Mouse (Mus musculus) heart, adult 2 months (tissue): ENCODE results near the gene Tut7. TPM values are rescaled to one million over a fixed set of nuclear protein-coding genes. Genes with fewer than 3 reads are reported as not detected.
"Not testable (repeated sequence)": the region's sequence is repeated elsewhere in the genome, so short reads cannot be mapped to it uniquely, and the experiment has no call there.

ENCODE experiments used
- DNase-seq, 2 experiments: peaks; one replicate each; pipeline ENCODE4 v3.0.0; 2021
- H3K27ac ChIP-seq: fragments of 200-600 bp; 2 replicates; pipeline ENCODE4 v1.8.1; 2022
- H3K27me3 ChIP-seq: fragments of 200-500 bp; 2 replicates; pipeline ENCODE4 v1.6.1; 2012; ENCODE audit warnings: mild to moderate bottlenecking, low read length, inconsistent platforms, mixed read lengths; ENCODE audit not compliant: control insufficient read depth, insufficient read depth
- H3K36me3 ChIP-seq: fragments of 200-500 bp; 2 replicates; pipeline ENCODE4 v1.6.1; 2012; ENCODE audit warnings: low read length, inconsistent platforms; ENCODE audit not compliant: control insufficient read depth, insufficient read depth
- H3K4me1 ChIP-seq: fragments of 200-500 bp; 2 replicates; pipeline ENCODE4 v1.6.1; 2011; ENCODE audit warnings: low read length; ENCODE audit not compliant: control insufficient read depth, insufficient read depth
- H3K4me3 ChIP-seq: fragments of 200-600 bp; 2 replicates; pipeline ENCODE4 v1.8.1; 2022
- H3K79me2 ChIP-seq: fragments of 200-500 bp; replicated peaks from 2 replicates; pipeline ENCODE4 v1.6.1; 2012; ENCODE audit warnings: mild to moderate bottlenecking, inconsistent platforms, low read length, moderate library complexity, mixed read lengths; ENCODE audit not compliant: control insufficient read depth, insufficient read depth
- H3K9ac ChIP-seq: fragments of 200-500 bp; 2 replicates; pipeline ENCODE4 v1.6.1; 2012; ENCODE audit warnings: low read depth, mild to moderate bottlenecking, control low read depth, inconsistent platforms, low read length, mixed read lengths
- CTCF ChIP-seq: fragments of 200-600 bp; IDR thresholded peaks from 2 replicates; pipeline ENCODE4 v1.8.1; 2022; ENCODE audit warnings: antibody characterized with exemption, mild to moderate bottlenecking, moderate library complexity
- EP300 ChIP-seq: fragments of 200-500 bp; IDR thresholded peaks from 2 replicates; pipeline ENCODE4 v1.6.1; 2011; ENCODE audit warnings: low read depth, low read length, control low read depth; ENCODE audit not compliant: insufficient read depth
- POLR2A ChIP-seq: fragments of 200-500 bp; IDR thresholded peaks from 2 replicates; pipeline ENCODE4 v1.6.1; 2011; ENCODE audit warnings: mild to moderate bottlenecking, low read depth, low read length, control low read depth; ENCODE audit not compliant: insufficient read depth
- WGBS: fragments of 180-500 bp; shearing (Covaris S2); methylation state at CpG from one replicate; pipeline ENCODE4 v1.1.7; 2018; 5-methylcytosine and 5-hydroxymethylcytosine counted together
- intact Hi-C: fragments of 180-260 bp; cut with DNase I; formaldehyde crosslinking; loops from one replicate; pipeline ENCODE4 v1.15.1; 2025
- polyA plus RNA-seq: library from polyadenylated mRNA; depleted of rRNA; stranded (reverse); fragments of >200 nt; gene quantifications from 2 replicates; pipeline ENCODE4 v1.2.3, GENCODE M21; 2012
- total RNA-seq, 2 experiments: library from RNA; stranded (reverse); gene quantifications; 2 replicates each; pipeline ENCODE4 v1.2.3; 2021

The Tut7 gene
- total and polyA plus RNA-seq, 3 experiments, result 10.3 to 45.1 (median 41.6) TPM

DNA sequence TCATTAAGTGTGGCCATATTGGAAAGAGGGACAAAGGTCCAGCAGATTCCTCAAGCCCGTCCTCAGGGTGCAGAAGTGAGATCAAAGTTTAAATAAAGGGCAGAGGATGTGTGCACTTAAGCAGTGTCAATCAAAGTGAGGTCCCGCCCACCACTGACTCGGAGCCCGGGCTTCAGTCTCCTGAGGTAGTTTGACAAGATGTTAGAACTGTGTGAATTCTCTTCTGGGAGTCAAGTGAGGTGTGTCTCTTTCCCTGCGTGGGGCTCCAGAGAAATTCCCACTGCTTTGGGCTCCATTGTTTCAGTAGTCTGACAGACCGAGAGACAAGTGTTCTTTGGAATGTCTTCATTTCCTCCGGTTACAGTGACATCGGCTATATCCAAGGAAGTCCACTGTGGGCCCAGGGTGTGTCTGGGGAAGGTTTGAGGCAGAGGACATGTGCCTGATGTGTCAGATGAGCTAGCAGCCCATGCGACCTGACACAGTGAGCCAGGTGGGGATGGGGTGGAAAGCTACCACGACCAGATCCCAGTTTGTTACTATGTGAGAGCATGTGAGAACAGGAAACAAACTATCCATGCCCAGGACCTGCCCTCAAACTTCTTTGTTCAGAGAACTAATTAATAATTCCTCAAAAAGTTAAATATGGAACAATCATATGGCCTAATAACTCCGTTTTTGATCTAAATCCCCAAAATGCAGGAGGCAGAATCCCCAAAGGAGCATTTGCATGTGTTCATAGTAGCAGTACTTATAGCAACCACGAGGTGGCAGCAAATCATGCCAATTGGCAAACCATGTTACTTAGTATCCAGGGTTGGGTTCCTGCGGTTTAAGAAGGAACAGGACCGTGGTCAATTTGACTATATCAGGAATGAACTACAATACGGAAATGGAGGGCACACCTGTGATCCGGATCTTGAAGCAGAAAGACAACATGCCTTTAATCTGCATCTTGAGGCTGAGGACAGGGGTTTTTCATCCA lies 19.6 kb upstream of the Tut7 start:
- Histone ChIP-seq H3K79me2 (no peaks in the 10 kb centered on the region), H3K36me3 (no peaks in the 10 kb centered on the region), H3K4me1 (peaks cover 2% of the 10 kb centered on the region; the same call in 1 of the 2 replicates), H3K27me3 (no peaks in the 10 kb centered on the region), H3K27ac (peak overlapping the region; percentile 26; the same call in 1 of the 2 replicates), H3K4me3 (peak overlapping the region; percentile 30), H3K9ac (no peak overlapping the region)
- intact Hi-C loops, result loop anchor here (1.0 to 10.0 kb wide), 3 partner anchors 626 to 1205 kb away; no protein-coding TSS in a partner anchor
- no peak for TF ChIP-seq EP300
- TF ChIP-seq CTCF, result peak; percentile 98; the same call in 1 of the 2 replicates
- TF ChIP-seq POLR2A, result no peak
- DNase-seq, result peak; percentile 74 to 77
- WGBS, result 16% methylated on average over 16 of the region's 16 CpGs

GRCm38 (mm10) chr13:59841761-59842160 lies 18.8 kb upstream of the Tut7 start:
- H3K4me1 ChIP-seq, H3K27ac ChIP-seq, H3K27me3 ChIP-seq, H3K4me3 ChIP-seq, H3K9ac ChIP-seq, H3K79me2 ChIP-seq, H3K36me3 ChIP-seq, DNase-seq: not testable (repeated sequence)
- intact Hi-C loops, result loop anchor here (5.0 to 10.0 kb wide), 2 partner anchors 893 to 1204 kb away; no protein-coding TSS in a partner anchor
- WGBS, result 91% methylated on average over 13 of the region's 14 CpGs

DNA sequence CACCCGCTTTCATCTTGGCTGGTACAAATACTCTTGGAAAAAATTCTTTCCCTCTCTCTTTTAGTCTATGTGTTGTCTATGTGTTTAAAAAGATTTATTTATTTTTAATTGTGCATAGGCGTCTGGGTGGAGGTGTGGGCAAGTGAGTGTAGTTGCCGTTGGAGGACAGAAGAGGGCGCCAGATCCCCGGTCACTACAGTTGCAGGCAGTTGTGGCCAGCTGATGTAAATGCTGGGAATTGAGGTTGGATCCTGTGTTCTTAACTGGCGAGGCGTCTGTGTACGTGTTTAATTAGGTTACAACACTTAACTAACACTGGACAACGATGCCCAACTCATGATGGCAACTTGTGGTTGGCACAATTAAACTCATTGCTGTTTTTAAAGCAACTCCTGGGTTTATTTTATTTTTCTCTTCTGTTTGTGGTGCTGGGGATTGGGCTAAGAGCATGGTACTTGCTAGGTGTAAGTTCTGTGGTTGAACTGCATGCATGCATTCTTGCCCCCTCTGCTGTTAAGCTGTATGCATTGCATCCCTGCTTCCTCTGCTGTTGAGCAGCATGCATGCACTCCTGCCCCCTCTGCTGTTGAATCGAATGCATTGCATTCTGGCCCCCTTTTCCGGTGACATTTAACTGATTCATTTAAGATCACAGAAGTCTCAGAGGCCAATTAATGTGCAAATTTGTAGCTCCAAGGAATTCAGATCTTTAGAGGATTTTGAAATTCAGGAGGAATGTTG lies 17.7 kb upstream of the Tut7 start:
- DNase-seq, result peak; percentile 73 to 83
- Histone ChIP-seq H3K36me3 (no peaks in the 10 kb centered on the region), H3K27me3 (no peaks in the 10 kb centered on the region), H3K79me2 (no peaks in the 10 kb centered on the region), H3K4me3 (no peak overlapping the region), H3K27ac (no peak overlapping the region), H3K9ac (no peak overlapping the region), H3K4me1 (peaks cover 4% of the 10 kb centered on the region)
- intact Hi-C loops, result loop anchor here (1.0 to 10.0 kb wide), 3 partner anchors 17 to 1203 kb away; partner anchors contain the start of gene Tut7
- TF ChIP-seq EP300 (peak; percentile 98), CTCF (peak; percentile 89), POLR2A (0 out of 2 replicates have a peak, but pooled peaks have one; percentile 35)
- 74% methylated on average over 11 of the region's 11 CpGs for WGBS

- Histone ChIP-seq H3K4me3 (no peak overlapping the region), H3K4me1 (peaks cover 6% of the 10 kb centered on the region), H3K36me3 (no peaks in the 10 kb centered on the region), H3K27ac (no peak overlapping the region), H3K27me3 (no peaks in the 10 kb centered on the region), H3K79me2 (no peaks in the 10 kb centered on the region), H3K9ac (no peak overlapping the region)
- no peak for DNase-seq
- 91% methylated on average over 9 of the region's 9 CpGs for WGBS
- intact Hi-C loops, result no loop called here
- TF ChIP-seq POLR2A (no peak), CTCF (no peak), EP300 (no peak)
These were observed 16.4 kb upstream of the Tut7 start for GRCm38 (mm10) chr13:59839356-59839755.

DNA sequence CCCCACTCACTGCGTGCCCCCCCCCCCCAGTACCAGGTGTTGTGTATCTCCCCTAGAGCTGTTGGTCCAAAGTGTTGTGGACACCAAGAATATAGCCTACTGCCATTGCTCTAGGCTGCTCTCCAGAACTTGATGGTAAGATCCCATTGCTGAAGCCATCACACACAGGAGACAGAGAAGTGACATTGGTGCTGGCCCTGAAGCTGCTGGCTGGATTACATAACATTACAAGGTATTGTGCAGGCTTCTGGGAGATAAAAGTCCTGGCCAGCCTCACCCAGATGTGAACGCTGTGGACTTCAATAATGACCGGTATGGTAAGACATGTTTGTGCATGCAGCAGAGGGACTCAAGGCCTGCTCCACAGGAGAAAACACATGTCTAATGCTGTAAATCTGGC lies 15.5 kb upstream of the Tut7 start:
- no peak for TF ChIP-seq CTCF
- TF ChIP-seq EP300, result no peak
- no peak for TF ChIP-seq POLR2A
- H3K79me2 ChIP-seq, result no peaks in the 10 kb centered on the region
- peak in 1 of 2 experiments; percentile 13 for DNase-seq
- no peaks in the 10 kb centered on the region for H3K36me3 ChIP-seq
- peaks cover 6% of the 10 kb centered on the region for H3K4me1 ChIP-seq
- H3K27ac ChIP-seq, result no peak overlapping the region
- no peak overlapping the region for H3K9ac ChIP-seq
- intact Hi-C loops, result no loop called here
- H3K27me3 ChIP-seq, result no peaks in the 10 kb centered on the region
- 91% methylated on average over 3 of the region's 3 CpGs for WGBS
- H3K4me3 ChIP-seq, result no peak overlapping the region
